Mouse (Mus musculus): ENCODE data around the gene Relt.

DNA sequence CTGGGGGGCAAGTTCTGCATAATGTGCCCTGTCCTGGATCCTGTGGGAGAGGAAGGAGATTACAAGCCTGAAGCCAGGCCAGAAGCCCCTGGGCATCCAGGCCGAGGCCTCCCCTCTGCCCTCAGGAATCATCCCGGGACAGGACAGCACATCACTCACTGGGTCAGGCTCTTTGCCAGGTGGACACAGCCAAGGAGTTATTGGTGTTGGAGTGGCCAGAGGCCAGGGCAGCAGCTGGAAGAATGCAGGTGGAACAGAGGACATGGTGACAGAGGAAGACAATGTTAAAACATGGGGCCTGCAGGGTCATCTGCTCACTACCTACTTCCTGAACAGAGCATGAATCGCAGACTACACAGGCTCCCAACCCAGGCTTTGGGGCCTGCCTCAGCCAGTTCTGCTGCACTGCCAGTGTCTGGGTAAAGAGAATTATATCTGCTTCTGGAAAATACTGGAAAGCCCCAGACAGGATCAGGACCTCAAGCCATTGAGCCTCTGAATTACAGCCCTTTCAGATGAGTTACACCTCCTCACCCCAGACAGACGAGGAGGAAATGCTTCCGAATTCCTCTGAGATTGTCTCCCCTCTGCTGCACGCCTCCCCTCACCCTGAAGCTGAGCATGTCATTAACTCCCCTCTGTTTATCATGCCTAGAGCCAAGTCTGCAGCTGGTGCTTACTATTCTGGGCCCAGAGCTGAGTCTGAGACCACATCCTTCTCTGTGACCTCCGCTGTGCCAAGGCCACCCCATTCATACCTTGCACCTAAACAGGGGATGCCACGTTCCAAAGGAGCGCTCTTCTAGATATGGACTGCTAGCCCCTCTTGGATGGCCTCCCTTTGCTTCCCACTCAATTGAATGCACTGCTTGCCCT, 11.5 kb downstream of the Relt start:
- TF ChIP-seq CTCF (IDR thresholded peaks at IDR 0.05; ENCODE audit: extremely low read depth, insufficient read depth, insufficient read length, insufficient replicate concordance) (no peak), POLR2A (IDR thresholded peaks at IDR 0.05; ENCODE audit: low read depth, low read length) (no peak)
